Mouse (Mus musculus) liver, adult 2 months (tissue): ENCODE measurements at regions not wholly inside any gene's neighbourhood (a gene's known extent, or its start where the extent isn't known, plus 50 kb on each side); places are given as distances from the start of the nearest gene placed in this dataset.

Source experiments
- DNase-seq: peaks from one replicate; pipeline ENCODE4 v3.0.0-alpha.2; 2011; ENCODE audit warnings: low read depth, low spot score; ENCODE audit errors: extremely low read depth
- H3K27ac ChIP-seq: fragments of 200-500 bp; replicated peaks from 2 replicates; pipeline ENCODE4 v1.5.1; 2012; ENCODE audit warnings: low read depth, mild to moderate bottlenecking, control low read depth, inconsistent platforms, low read length; ENCODE audit not compliant: insufficient read depth
- H3K27me3 ChIP-seq: fragments of 200-500 bp; 2 replicates; pipeline ENCODE4 v1.6.1; 2012; ENCODE audit warnings: mild to moderate bottlenecking, moderate library complexity, low read length, inconsistent platforms; ENCODE audit not compliant: control insufficient read depth, insufficient read depth
- H3K36me3 ChIP-seq: fragments of 200-500 bp; 2 replicates; pipeline ENCODE4 v1.6.1; 2012; ENCODE audit warnings: low read length, inconsistent platforms; ENCODE audit not compliant: control insufficient read depth, insufficient read depth
- H3K4me1 ChIP-seq: fragments of 200-500 bp; 2 replicates; pipeline ENCODE4 v1.6.1; 2011; ENCODE audit warnings: low read length; ENCODE audit not compliant: control insufficient read depth, insufficient read depth
- H3K4me3 ChIP-seq: fragments of 200-500 bp; 2 replicates; pipeline ENCODE4 v1.5.1; 2011; ENCODE audit warnings: low read depth, mild to moderate bottlenecking, control low read depth, low read length, moderate library complexity; ENCODE audit not compliant: insufficient read depth
- H3K79me2 ChIP-seq: fragments of 200-500 bp; 2 replicates; pipeline ENCODE4 v1.6.1; 2012; ENCODE audit warnings: inconsistent platforms, mild to moderate bottlenecking, low read length, moderate library complexity; ENCODE audit not compliant: control insufficient read depth, insufficient read depth
- H3K9ac ChIP-seq: fragments of 200-500 bp; 2 replicates; pipeline ENCODE4 v1.6.1; 2012; ENCODE audit warnings: low read depth, mild to moderate bottlenecking, control low read depth, inconsistent platforms, low read length
- CTCF ChIP-seq: fragments of 200-500 bp; IDR thresholded peaks from 2 replicates; pipeline ENCODE4 v1.5.1; 2011; ENCODE audit warnings: low read depth, low read length, control low read depth
- POLR2A ChIP-seq: fragments of 200-500 bp; IDR thresholded peaks from 2 replicates; pipeline ENCODE4 v1.6.1; 2011; ENCODE audit warnings: low read length, control low read depth; ENCODE audit not compliant: insufficient read depth; ENCODE audit errors: extremely low read depth
- WGBS: fragments of 180-500 bp; shearing (Covaris S2); methylation state at CpG from one replicate; pipeline ENCODE4 v1.1.7; 2018; 5-methylcytosine and 5-hydroxymethylcytosine counted together

- H3K4me1 ChIP-seq = no peaks in the 10 kb centered on the region
- 43% methylated on average over 2 of the region's 2 CpGs for WGBS
- H3K36me3 ChIP-seq = no peaks in the 10 kb centered on the region
- no peaks in the 10 kb centered on the region for H3K79me2 ChIP-seq
- H3K4me3 ChIP-seq = no peak overlapping the region
- TF ChIP-seq POLR2A (no peak), CTCF (no peak)
- no peaks in the 10 kb centered on the region for H3K27me3 ChIP-seq
- H3K27ac ChIP-seq = no peak overlapping the region
- DNase-seq = no peak
- H3K9ac ChIP-seq = no peak overlapping the region
Observed at GRCm38 (mm10) chr3:120811901-120812300, 359.6 kb downstream of the Rwdd3 start.

DNA sequence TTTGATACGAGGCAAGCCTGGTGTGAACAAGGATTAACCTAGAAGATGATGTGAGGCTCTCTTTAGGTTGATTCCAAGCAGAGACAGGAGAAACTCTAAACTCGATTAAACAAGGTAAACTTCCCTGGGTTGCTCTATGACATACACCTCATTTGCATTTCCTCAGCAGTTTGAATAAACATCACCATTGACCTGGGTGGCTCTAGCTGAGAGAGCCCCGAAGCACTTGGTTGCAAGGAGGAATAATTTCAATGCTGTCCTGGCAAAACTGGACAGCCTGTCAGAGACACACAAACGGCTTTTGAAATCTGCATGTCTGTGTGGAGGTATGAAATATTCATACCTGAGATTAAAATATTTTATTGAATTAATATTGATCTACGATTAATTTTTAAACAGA, 361.0 kb downstream of the Rwdd3 start:
- TF ChIP-seq CTCF = no peak
- TF ChIP-seq POLR2A = no peak
- Histone ChIP-seq H3K4me3 (no peak overlapping the region), H3K27me3 (no peaks in the 10 kb centered on the region), H3K27ac (no peak overlapping the region), H3K36me3 (no peaks in the 10 kb centered on the region), H3K4me1 (no peaks in the 10 kb centered on the region), H3K9ac (no peak overlapping the region), H3K79me2 (no peaks in the 10 kb centered on the region)
- no peak for DNase-seq
- WGBS = 59% methylated on average over 5 of the region's 5 CpGs

- Histone ChIP-seq H3K36me3 (no peaks in the 10 kb centered on the region), H3K27me3 (no peaks in the 10 kb centered on the region), H3K4me3 (no peak overlapping the region), H3K9ac (no peak overlapping the region), H3K27ac (no peak overlapping the region), H3K79me2 (no peaks in the 10 kb centered on the region), H3K4me1 (no peaks in the 10 kb centered on the region)
- TF ChIP-seq POLR2A = no peak
- no peak for TF ChIP-seq CTCF
- WGBS = 62% methylated on average over 6 of the region's 6 CpGs
- DNase-seq = no peak
Observed at GRCm38 (mm10) chr3:120810048-120810447, 361.4 kb downstream of the Rwdd3 start.

DNA sequence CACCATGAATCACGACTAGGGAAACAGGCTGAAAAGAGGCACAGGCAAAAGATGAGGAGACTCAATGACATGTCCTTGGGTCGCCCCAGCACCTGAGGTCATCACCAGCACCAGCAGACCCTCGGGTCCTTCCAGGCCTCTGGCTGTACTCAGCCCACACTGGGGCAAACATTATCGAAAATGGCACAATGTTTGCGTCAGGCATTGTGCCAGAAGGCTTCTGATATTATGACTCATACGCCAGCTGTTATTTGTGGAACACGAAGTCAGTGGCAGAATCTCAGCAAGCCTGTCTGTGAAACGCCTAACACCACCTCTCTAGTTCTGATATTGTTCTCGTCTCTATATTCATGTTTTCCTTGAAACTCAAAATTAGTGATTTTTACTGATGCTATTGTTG, 384.8 kb downstream of the Rwdd3 start:
- H3K4me3 ChIP-seq = no peak overlapping the region
- no peaks in the 10 kb centered on the region for H3K79me2 ChIP-seq
- no peaks in the 10 kb centered on the region for H3K4me1 ChIP-seq
- no peak overlapping the region for H3K27ac ChIP-seq
- H3K36me3 ChIP-seq = no peaks in the 10 kb centered on the region
- no peak overlapping the region for H3K9ac ChIP-seq
- no peak for DNase-seq
- H3K27me3 ChIP-seq = no peaks in the 10 kb centered on the region
- 78% methylated on average over 9 of the region's 9 CpGs for WGBS
- TF ChIP-seq POLR2A (no peak), CTCF (no peak)

GRCm38 (mm10) chr3:120781486-120781885, 390.0 kb downstream of the Rwdd3 start:
- no peak overlapping the region for H3K9ac ChIP-seq
- no peaks in the 10 kb centered on the region for H3K36me3 ChIP-seq
- H3K4me3 ChIP-seq = no peak overlapping the region
- WGBS = 77% methylated on average over 6 of the region's 6 CpGs
- H3K79me2 ChIP-seq = no peaks in the 10 kb centered on the region
- H3K27me3 ChIP-seq = no peaks in the 10 kb centered on the region
- H3K4me1 ChIP-seq = no peaks in the 10 kb centered on the region
- TF ChIP-seq CTCF (no peak), POLR2A (no peak)
- DNase-seq = no peak
- H3K27ac ChIP-seq = no peak overlapping the region

GRCm38 (mm10) chr3:120779091-120779490, 392.4 kb downstream of the Rwdd3 start:
- DNase-seq = no peak
- Histone ChIP-seq H3K79me2 (no peaks in the 10 kb centered on the region), H3K9ac (no peak overlapping the region), H3K27ac (no peak overlapping the region), H3K4me3 (no peak overlapping the region), H3K27me3 (no peaks in the 10 kb centered on the region), H3K4me1 (no peaks in the 10 kb centered on the region), H3K36me3 (no peaks in the 10 kb centered on the region)
- TF ChIP-seq POLR2A (no peak), CTCF (no peak)
